Mouse (Mus musculus) cerebellum, adult 9-10 months (tissue): ENCODE results near the gene Unk.
A peak's percentile ranks its signal among the peaks of the same experiment; 100 is the strongest.

Experiments used
- DNase-seq: peaks from one replicate; pipeline ENCODE4 v3.0.0; 2022

Unk gene

DNA sequence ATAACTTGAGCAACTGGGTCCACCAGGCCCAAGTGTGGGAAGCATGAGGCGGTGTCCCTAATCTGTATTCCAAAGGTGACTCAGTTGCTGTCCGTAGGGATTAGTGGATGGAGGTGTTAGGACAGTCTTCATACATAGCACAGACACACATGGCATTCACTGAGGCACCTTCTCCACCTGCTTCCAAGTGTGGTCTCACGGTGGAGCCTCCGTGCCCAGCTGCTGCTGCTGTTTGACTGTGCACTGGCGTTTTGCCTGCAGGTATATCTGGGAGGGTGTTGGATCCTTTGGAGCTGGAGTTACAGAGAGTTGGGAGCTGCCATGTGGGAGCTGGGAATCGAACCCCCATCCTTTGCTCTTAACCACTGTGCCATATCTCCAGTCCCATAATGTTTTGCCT is 4.5 kb downstream of the Unk start:
- no peak for DNase-seq

- DNase-seq, result no peak
Measured at GRCm38 (mm10) chr11:116036671-116037070, 6.5 kb downstream of the Unk start.

DNA sequence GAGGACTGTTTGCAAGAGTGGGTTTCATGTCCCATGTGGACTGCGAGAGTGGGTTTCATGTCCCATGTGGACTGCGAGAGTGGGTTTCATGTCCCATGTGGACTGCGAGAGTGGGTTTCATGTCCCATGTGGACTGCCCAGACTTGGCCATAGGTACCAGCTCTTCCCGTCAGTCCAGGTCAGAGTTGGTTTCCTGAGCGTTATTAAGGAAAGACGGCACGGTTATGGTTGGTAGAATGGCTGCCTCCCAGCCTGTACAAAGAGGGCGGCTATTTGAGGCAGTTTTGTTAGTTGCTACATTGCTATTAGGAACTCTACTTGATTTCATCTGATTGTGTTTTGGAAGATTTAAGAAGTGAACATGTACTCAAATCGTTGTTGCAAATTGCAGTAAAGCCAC is 7.7 kb downstream of the Unk start:
- DNase-seq, result no peak

GRCm38 (mm10) chr11:116040593-116040992 is 10.5 kb downstream of the Unk start:
- DNase-seq, result no peak

GRCm38 (mm10) chr11:116041833-116042232 is 11.7 kb downstream of the Unk start:
- DNase-seq, result no peak

- no peak for DNase-seq
Measured at GRCm38 (mm10) chr11:116042372-116043138, 12.4 kb downstream of the Unk start.

DNA sequence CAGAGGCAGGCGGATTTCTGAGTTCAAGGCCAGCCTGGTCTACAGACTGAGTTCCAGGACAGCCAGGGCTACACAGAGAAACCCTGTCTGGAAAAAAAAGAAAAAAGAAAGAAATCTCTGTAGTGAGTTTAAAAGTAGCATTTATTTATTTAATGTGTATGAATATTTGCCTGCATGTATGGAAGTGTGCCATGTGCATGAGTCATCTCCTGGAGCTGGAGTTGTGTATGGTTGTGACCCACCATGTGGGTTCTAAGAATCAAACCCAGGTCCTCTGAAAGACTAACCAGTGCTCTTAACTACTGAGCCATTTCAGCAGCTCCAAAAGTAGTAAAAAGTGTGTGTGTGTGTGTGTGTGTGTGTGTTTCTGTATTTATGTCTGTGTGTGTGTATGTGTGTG is 13.2 kb downstream of the Unk start:
- no peak for DNase-seq

DNA sequence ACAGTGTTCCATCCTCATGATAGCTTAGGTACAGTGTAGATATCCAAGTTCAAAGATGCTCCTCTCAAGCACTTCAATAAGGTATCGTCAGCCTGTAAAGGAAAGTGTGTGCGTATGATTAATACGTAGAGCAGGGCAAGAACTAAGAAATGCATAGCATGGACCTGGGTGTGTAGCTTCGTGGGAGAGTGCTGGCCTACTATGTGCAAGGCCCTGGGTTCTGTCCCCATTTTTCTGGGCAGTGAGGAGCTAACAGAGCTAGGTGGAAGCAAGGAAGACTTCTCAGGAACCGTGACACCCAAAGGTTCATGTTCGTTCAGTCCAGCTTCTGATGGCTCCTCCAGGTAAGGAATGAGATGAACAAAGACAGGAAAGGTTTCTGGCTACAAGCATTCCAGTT is 15.1 kb downstream of the Unk start:
- DNase-seq, result no peak

DNA sequence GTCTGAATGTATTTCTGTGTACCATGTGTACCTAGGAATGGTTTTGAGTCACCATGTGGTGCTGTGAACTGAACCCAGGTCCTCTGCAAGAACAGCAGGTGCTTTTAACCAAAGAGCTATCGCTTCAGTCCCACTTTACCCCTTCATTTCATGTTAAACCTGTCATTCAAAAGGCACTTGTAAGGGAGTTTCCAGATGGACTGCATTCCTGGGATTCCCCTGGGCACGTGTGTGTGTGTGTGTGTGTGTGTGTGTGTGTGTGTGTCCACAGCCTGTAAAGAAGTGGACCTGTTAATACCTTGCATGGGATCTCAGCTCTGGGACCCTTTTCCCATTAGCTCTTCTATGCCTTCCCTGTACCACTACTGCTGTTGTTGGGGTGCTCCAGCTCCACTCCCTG is 19.5 kb downstream of the Unk start:
- DNase-seq, result no peak

- no peak for DNase-seq
Measured at GRCm38 (mm10) chr11:116050196-116050595, 20.1 kb downstream of the Unk start.

- DNase-seq, result no peak
Measured at GRCm38 (mm10) chr11:116053510-116054229, 23.5 kb downstream of the Unk start.

DNA sequence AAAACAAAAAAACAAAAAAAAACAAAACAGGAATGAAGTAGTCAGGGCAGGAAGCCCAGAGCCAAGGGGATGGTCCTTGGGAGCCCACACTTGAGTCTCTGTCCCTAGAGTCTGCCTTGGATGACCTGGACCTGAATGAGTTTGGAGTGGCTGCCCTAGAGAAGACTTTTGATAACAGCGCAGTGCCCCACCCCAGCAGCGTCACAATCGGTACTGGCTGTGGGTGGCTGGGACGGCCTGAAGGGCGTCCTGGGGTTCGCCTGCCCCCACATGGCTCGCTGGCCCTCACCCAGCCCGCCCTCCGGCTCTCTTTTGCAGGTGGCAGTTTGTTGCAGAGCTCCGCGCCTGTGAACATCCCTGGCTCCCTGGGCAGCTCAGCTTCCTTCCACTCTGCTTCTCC is 25.8 kb downstream of the Unk start:
- DNase-seq, result no peak

GRCm38 (mm10) chr11:116057237-116057881 is 27.2 kb downstream of the Unk start:
- no peak for DNase-seq

GRCm38 (mm10) chr11:116058022-116058614 is 28.0 kb downstream of the Unk start:
- DNase-seq, result peak; percentile 64

- DNase-seq, result peak; percentile 59
Measured at GRCm38 (mm10) chr11:116058868-116059690, 29.0 kb downstream of the Unk start.

GRCm38 (mm10) chr11:116059691-116060025 is 29.5 kb downstream of the Unk start:
- DNase-seq, result peak; percentile 57

DNA sequence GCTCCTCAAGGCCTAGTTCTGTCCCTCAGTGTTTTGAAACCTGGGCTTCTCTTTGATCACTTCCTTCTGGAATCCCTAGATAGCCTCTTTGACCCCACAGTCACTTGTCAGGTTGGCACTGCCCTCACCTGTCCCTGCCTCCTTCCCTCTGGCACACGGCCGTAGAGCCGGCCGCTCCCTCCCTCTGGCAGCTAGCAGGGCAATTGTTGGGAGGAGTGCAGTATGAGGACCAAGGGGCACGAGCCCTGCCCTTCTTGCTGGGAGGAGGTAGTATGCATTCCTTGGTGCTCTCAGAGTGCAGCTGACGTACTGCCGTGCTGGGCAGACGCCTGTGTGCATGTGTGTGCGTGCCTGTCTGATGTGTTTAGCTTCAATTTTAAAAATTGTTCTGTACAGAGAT is 30.5 kb downstream of the Unk start:
- peak; percentile 65 for DNase-seq

DNA sequence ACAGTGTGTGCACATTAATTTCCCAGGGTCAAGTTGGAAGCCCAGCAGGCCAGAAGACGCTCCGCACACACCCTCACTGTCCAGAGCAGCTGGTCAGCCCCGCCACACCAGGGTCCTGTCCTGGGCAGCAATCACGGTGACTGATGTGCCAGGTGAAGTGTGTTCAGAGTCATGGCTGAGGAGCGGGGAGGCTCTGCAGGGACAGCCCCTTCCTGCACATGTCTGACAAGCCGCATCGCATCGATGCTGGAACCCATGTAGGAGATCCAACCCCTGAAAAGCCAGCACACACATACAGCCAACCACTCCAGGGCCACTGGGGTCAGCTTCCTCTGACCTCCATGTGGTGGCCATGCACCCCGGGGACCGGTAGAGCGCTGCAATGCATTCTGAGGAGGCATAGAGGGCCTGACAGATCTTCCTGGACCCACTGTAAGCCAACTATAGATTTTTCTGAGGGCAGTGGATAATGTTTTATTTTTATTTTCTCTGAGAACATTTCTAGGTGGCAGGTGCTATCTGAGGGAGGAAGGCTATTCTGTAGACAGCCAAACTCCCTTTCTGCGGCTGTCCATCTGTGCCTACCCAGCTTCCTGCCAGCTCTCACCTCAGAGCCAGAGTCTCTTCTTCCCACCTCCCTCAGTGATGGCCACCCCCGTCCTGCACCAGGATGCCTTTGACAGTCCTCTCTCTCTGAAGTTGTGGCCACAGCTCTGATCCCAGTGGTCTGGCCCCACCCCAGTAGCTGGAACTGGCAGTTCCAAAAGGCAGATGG is 31.7 kb downstream of the Unk start:
- peak; percentile 92 for DNase-seq

GRCm38 (mm10) chr11:116062521-116062920 is 32.4 kb downstream of the Unk start:
- DNase-seq, result peak; percentile 82

DNA sequence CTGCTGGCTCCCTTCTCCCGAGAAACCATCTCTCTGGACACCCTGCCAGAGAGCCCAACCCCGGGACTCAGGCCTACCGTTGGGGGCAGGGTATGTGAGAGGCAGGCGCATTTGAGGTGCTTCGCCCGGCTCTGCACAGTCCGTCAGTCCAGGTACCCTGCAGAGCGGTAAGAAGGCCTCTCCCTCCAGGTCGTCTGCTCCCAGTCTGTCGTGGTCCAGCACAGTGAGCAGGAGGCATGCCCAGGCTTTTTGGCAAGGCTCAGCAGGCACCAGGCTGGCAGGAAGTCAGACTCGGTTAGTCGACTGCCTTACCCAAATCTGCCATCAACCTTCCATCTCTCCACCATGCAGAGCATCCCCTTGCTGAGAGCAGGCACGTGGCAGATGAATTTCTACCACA is 33.4 kb downstream of the Unk start:
- DNase-seq, result peak; percentile 98

GRCm38 (mm10) chr11:116064187-116064867 is 34.2 kb downstream of the Unk start:
- DNase-seq, result peak; percentile 70
